Mouse (Mus musculus): ENCODE data around the gene Nalcn. TPM values are rescaled to one million over a fixed set of nuclear protein-coding genes. Genes with fewer than 3 reads are reported as not detected.

Nalcn gene
- total and polyA plus RNA-seq, 2 experiments from 2014 or later = 9.7 to 44.3 TPM

DNA sequence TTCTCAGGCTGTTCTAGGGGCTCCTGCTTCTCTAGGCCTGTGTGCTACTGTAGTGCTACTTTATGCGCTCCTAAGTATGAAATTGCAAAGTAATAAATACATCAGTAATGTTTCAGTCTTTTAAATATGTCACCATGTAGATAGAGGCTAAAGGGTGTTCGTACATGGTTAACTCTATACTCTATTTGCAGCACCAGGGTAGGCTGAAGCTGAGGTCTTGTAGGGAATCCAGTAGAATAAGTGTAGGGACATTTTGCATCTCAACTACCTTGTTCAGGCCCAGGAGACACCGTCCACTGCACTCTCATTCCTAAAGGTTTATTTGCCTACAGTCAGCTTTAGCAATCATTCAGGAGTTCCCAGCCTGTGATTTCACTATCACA, 227 bp upstream of the Nalcn start:
- no peak for DNase-seq
- Histone ChIP-seq H3K4me3 (ENCODE audit: low read depth, low read length) (peak overlapping the region; percentile 56), H3K9ac (peak overlapping the region; percentile 95), H3K27me3 (ENCODE audit: insufficient read depth, low read length) (no peaks in the 10 kb centered on the region), H3K36me3 (ENCODE audit: insufficient read depth) (no peaks in the 10 kb centered on the region), H3K27ac (ENCODE audit: low read depth, low read length) (peak overlapping the region; percentile 82), H3K4me2 (ENCODE audit: low read depth) (peak overlapping the region; percentile 94), H3K4me1 (ENCODE audit: insufficient read depth) (0 out of 2 replicates have a peak, but pooled peaks cover 4% of the 10 kb centered on the region), H3K9me3 (ENCODE audit: low read length) (no peaks in the 10 kb centered on the region)
- TF ChIP-seq CTCF (IDR thresholded peaks at IDR 0.05; ENCODE audit: low read depth) = no peak
- WGBS = 44% methylated on average over 3 of the region's 3 CpGs
- ATAC-seq = no peak

DNA sequence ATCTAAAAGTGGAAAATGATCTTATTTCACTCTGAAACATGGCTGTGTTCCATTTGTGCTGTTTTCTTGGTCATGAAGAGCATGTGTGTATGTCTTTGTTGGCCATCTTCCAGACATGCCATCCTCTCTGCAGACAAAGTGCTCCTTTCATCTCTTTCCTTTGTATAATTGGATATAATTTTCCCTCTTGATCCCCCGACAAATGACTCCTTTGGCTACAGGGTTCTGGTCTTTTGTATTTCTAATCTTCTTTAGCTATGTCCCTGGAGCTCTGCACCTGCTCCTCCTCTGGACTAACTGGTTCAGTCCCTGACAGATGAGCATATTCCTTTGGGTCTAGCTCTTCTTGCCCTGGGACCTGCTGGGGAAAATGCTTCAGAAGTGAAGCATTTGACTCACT, 4.0 kb downstream of the Nalcn start:
- no peak for TF ChIP-seq CTCF (IDR thresholded peaks at IDR 0.05; ENCODE audit: low read depth)
- no peak for ATAC-seq

DNA sequence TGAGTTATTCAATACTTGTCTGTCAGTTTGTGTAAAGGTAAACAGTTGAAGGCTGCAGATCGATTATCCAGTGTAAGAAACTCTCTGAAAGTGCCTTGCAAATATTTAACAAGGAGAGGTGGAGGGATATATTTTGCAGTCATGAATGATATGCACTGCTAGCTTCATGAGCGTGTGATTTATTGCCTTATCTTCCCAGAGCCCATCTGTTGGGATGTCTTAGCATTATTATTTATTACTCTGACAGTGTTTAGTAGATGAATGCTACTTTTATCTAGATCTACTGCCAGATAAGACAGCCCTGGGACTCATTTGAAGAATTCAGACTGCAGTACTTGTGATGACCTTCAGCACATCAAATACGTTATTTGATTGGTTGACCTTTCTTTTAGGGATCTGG, 31.7 kb downstream of the Nalcn start:
- no peak overlapping the region for H3K9ac ChIP-seq
- DNase-seq (no peak), ATAC-seq (no peak)
- no peak overlapping the region for H3K4me2 ChIP-seq (ENCODE audit: low read depth)
- no peak overlapping the region for H3K4me3 ChIP-seq (ENCODE audit: low read depth, low read length)
- 64% methylated on average over 3 of the region's 3 CpGs for WGBS
- H3K36me3 ChIP-seq (ENCODE audit: insufficient read depth) = no peaks in the 10 kb centered on the region
- TF ChIP-seq CTCF (IDR thresholded peaks at IDR 0.05; ENCODE audit: low read depth) = no peak
- H3K27me3 ChIP-seq (ENCODE audit: insufficient read depth, low read length) = no peaks in the 10 kb centered on the region
- no peaks in the 10 kb centered on the region for H3K4me1 ChIP-seq (ENCODE audit: insufficient read depth)
- H3K9me3 ChIP-seq (ENCODE audit: low read length) = no peaks in the 10 kb centered on the region
- no peak overlapping the region for H3K27ac ChIP-seq (ENCODE audit: low read depth, low read length)

More for the DNA sequence above, 4.0 kb downstream of the Nalcn start:
- Histone ChIP-seq H3K9me3 (ENCODE audit: low read length) (no peaks in the 10 kb centered on the region), H3K4me3 (ENCODE audit: low read depth, low read length) (no peak overlapping the region), H3K27ac (ENCODE audit: low read depth, low read length) (no peak overlapping the region), H3K36me3 (ENCODE audit: insufficient read depth) (no peaks in the 10 kb centered on the region), H3K27me3 (ENCODE audit: insufficient read depth, low read length) (no peaks in the 10 kb centered on the region), H3K4me2 (ENCODE audit: low read depth) (no peak overlapping the region), H3K4me1 (ENCODE audit: insufficient read depth) (0 out of 2 replicates have a peak, but pooled peaks cover 4% of the 10 kb centered on the region), H3K9ac (no peak overlapping the region)
- 5% methylated on average over 1 of the region's 1 CpGs for WGBS
- DNase-seq = peak; percentile 31

GRCm38 (mm10) chr14:123587412-123587811, 39.5 kb downstream of the Nalcn start:
- ATAC-seq = no peak
- no peak for TF ChIP-seq CTCF (IDR thresholded peaks at IDR 0.05; ENCODE audit: low read depth)

GRCm38 (mm10) chr14:123582433-123582832, 44.5 kb downstream of the Nalcn start:
- Histone ChIP-seq H3K4me2 (ENCODE audit: low read depth) (no peak overlapping the region), H3K27ac (ENCODE audit: low read depth, low read length) (no peak overlapping the region), H3K36me3 (ENCODE audit: insufficient read depth) (no peaks in the 10 kb centered on the region), H3K4me1 (ENCODE audit: insufficient read depth) (no peaks in the 10 kb centered on the region), H3K9me3 (ENCODE audit: low read length) (no peaks in the 10 kb centered on the region), H3K4me3 (ENCODE audit: low read depth, low read length) (no peak overlapping the region), H3K27me3 (ENCODE audit: insufficient read depth, low read length) (no peaks in the 10 kb centered on the region), H3K9ac (no peak overlapping the region)
- WGBS = 79% methylated on average over 2 of the region's 2 CpGs
- TF ChIP-seq CTCF (IDR thresholded peaks at IDR 0.05; ENCODE audit: low read depth) = no peak
- DNase-seq (no peak), ATAC-seq (no peak)

More at GRCm38 (mm10) chr14:123587412-123587811, 39.5 kb downstream of the Nalcn start:
- no peak for DNase-seq
- H3K9ac ChIP-seq = no peak overlapping the region
- H3K9me3 ChIP-seq (ENCODE audit: low read length) = no peaks in the 10 kb centered on the region
- H3K27me3 ChIP-seq (ENCODE audit: insufficient read depth, low read length) = no peaks in the 10 kb centered on the region
- no peaks in the 10 kb centered on the region for H3K36me3 ChIP-seq (ENCODE audit: insufficient read depth)
- H3K4me2 ChIP-seq (ENCODE audit: low read depth) = no peak overlapping the region
- no peak overlapping the region for H3K27ac ChIP-seq (ENCODE audit: low read depth, low read length)
- no peak overlapping the region for H3K4me3 ChIP-seq (ENCODE audit: low read depth, low read length)
- no peaks in the 10 kb centered on the region for H3K4me1 ChIP-seq (ENCODE audit: insufficient read depth)

GRCm38 (mm10) chr14:123575356-123575755, 51.6 kb downstream of the Nalcn start:
- Histone ChIP-seq H3K9ac (no peak overlapping the region), H3K27me3 (ENCODE audit: insufficient read depth, low read length) (no peaks in the 10 kb centered on the region), H3K27ac (ENCODE audit: low read depth, low read length) (no peak overlapping the region), H3K9me3 (ENCODE audit: low read length) (no peaks in the 10 kb centered on the region), H3K4me2 (ENCODE audit: low read depth) (no peak overlapping the region), H3K36me3 (ENCODE audit: insufficient read depth) (no peaks in the 10 kb centered on the region), H3K4me3 (ENCODE audit: low read depth, low read length) (no peak overlapping the region), H3K4me1 (ENCODE audit: insufficient read depth) (no peaks in the 10 kb centered on the region)
- 93% methylated on average over 4 of the region's 4 CpGs for WGBS
- no peak for DNase-seq
- no peak for ATAC-seq
- TF ChIP-seq CTCF (IDR thresholded peaks at IDR 0.05; ENCODE audit: low read depth) = no peak

- Histone ChIP-seq H3K27me3 (ENCODE audit: insufficient read depth, low read length) (no peaks in the 10 kb centered on the region), H3K36me3 (ENCODE audit: insufficient read depth) (no peaks in the 10 kb centered on the region), H3K9ac (no peak overlapping the region), H3K27ac (ENCODE audit: low read depth, low read length) (no peak overlapping the region), H3K4me1 (ENCODE audit: insufficient read depth) (no peaks in the 10 kb centered on the region), H3K9me3 (ENCODE audit: low read length) (no peaks in the 10 kb centered on the region), H3K4me3 (ENCODE audit: low read depth, low read length) (no peak overlapping the region), H3K4me2 (ENCODE audit: low read depth) (no peak overlapping the region)
- ATAC-seq (no peak), DNase-seq (no peak)
- TF ChIP-seq CTCF (IDR thresholded peaks at IDR 0.05; ENCODE audit: low read depth) = no peak
Measured at GRCm38 (mm10) chr14:123574936-123575335, 52.0 kb downstream of the Nalcn start.

DNA sequence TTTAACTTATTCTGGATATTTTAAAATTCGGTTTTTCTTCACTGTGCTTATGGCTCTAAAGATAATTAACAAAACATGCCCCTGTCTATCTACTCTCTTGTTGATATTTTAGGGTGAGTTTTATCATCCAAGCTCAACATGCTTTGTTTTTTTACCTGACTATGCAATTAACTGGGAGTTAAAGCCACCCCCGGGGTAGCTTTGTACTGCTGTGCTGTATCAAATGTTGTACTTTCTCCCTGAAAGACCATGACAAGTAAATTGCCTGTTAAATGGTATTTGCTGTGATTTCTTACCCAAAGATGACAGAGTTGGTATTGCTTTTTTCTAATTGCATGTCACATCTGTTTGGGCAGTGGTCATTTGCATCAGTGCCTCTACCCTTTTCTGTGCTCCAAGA, 60.3 kb downstream of the Nalcn start:
- Histone ChIP-seq H3K27ac (ENCODE audit: low read depth, low read length) (no peak overlapping the region), H3K27me3 (ENCODE audit: insufficient read depth, low read length) (no peaks in the 10 kb centered on the region), H3K4me2 (ENCODE audit: low read depth) (no peak overlapping the region), H3K36me3 (ENCODE audit: insufficient read depth) (no peaks in the 10 kb centered on the region), H3K4me1 (ENCODE audit: insufficient read depth) (no peaks in the 10 kb centered on the region; the same call in 1 of the 2 replicates), H3K9ac (no peak overlapping the region), H3K9me3 (ENCODE audit: low read length) (no peaks in the 10 kb centered on the region), H3K4me3 (ENCODE audit: low read depth, low read length) (no peak overlapping the region)
- peak; percentile 54; the same call in 1 of the 2 replicates for ATAC-seq
- 65% methylated on average over 2 of the region's 2 CpGs for WGBS
- no peak for TF ChIP-seq CTCF (IDR thresholded peaks at IDR 0.05; ENCODE audit: low read depth)
- no peak for DNase-seq

All from forebrain, postnatal 0 days (tissue).